Mouse (Mus musculus): ENCODE data around the gene Ap1m1.

DNA sequence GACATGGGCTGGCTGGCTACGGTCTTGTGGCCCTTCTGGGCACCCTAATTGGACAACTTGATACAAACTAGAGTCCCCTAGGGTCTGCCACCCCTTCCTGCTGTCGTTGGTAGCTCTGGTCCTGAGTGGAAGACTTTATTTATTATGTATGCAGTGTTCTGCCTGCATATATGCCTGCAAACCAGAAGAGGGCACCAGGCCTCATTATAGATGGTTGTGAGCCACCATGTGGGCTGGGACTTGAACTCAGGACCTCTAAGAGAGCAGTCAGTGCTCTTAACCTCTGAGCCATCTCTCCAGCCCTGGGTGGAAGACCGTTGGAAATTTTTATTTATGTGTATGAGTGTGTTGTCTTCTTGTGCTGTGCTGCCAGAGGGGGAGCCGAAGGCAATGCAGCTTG is 19.1 kb upstream of the Ap1m1 start:
- TF ChIP-seq POLR2A (IDR thresholded peaks at IDR 0.05; ENCODE audit: insufficient read depth, low read length): no peak
- TF ChIP-seq CTCF (IDR thresholded peaks at IDR 0.05; ENCODE audit: low read depth, low read length): no peak
- no peak for TF ChIP-seq EP300 (IDR thresholded peaks at IDR 0.05; ENCODE audit: insufficient read depth, low read depth, low read length)

All from ES-Bruce4 (cell line).